9 mouse cellular contexts compared by ENCODE assay signal in genomic region chr4:140744654-140745053, GRCm38 (mm10). TPM values are rescaled to one million over a fixed set of nuclear protein-coding genes. Genes with fewer than 3 reads are reported as not detected.
DNase-seq lines count a peak whose midpoint lies in the region; ATAC-seq and TF ChIP-seq lines count a peak whose summit lies in the region.
"Had no signal": no experiment of that assay in that cellular context is flagged by ENCODE, and none has a peak within 500 bp of the region (broad histone marks: within the 10 kb centered on the region; RNA-seq: fewer than 3 reads in every experiment).

No protein-coding gene starts in this region.

- DNase-seq in ES-CJ7 (ENCODE audit: low read depth, low spot score) = peak; percentile 84
- DNase-seq in brain, adult 2 months (ENCODE audit: low read depth, low spot score) = peak; percentile 74
- DNase-seq in frontal cortex, postnatal 36 days (ENCODE audit: low spot score in 2 of 2) = peak; percentile 54 to 64
- peak; percentile 19 for DNase-seq in liver, adult 2 months (ENCODE audit: extremely low read depth, low read depth, low spot score)
- peak; percentile 22 for DNase-seq in skeletal muscle tissue, adult 2 months (ENCODE audit: low read depth, low spot score)

- H3K36me3 ChIP-seq in intestine, postnatal 0 days (ENCODE audit: control insufficient read depth, insufficient read depth) = no peaks in the 10 kb centered on the region
- H3K36me3 ChIP-seq in intestine, embryonic 16.5 days (ENCODE audit: control insufficient read depth, insufficient read depth, low read length) = no peaks in the 10 kb centered on the region
- no peaks in the 10 kb centered on the region for H3K36me3 ChIP-seq in liver, adult 2 months (ENCODE audit: control insufficient read depth, insufficient read depth, low read length)
- no peaks in the 10 kb centered on the region for H3K36me3 ChIP-seq in midbrain, embryonic 15.5 days (replicated peaks)

- 23% methylated on average over 3 of the region's 3 CpGs for WGBS in intestine, postnatal 0 days
- WGBS in intestine, embryonic 16.5 days = 14% methylated on average over 3 of the region's 3 CpGs
- WGBS in liver, adult 2 months = 12% methylated on average over 3 of the region's 3 CpGs
- WGBS in midbrain, embryonic 15.5 days = 27% methylated on average over 3 of the region's 3 CpGs

- TF ChIP-seq POLR2A in liver, adult 2 months (IDR thresholded peaks at IDR 0.05; ENCODE audit: extremely low read depth, insufficient read depth, low read length) = no peak

- H3K79me2 ChIP-seq in liver, adult 2 months (ENCODE audit: control insufficient read depth, insufficient read depth, low read length) = no peaks in the 10 kb centered on the region

- H3K4me3 ChIP-seq in intestine, postnatal 0 days (ENCODE audit: low read depth, low read length) = no peak overlapping the region
- H3K4me3 ChIP-seq in intestine, embryonic 16.5 days (ENCODE audit: low read length) = no peak overlapping the region
- no peak overlapping the region for H3K4me3 ChIP-seq in liver, adult 2 months (ENCODE audit: insufficient read depth, low read depth, low read length)
- no peak overlapping the region for H3K4me3 ChIP-seq in midbrain, embryonic 15.5 days

- no peak overlapping the region for H3K4me2 ChIP-seq in intestine, postnatal 0 days (replicated peaks; ENCODE audit: low read depth)
- H3K4me2 ChIP-seq in intestine, embryonic 16.5 days (ENCODE audit: low read depth, low read length) = no peak overlapping the region
- no peak overlapping the region for H3K4me2 ChIP-seq in midbrain, embryonic 15.5 days

- H3K9me3 ChIP-seq in intestine, postnatal 0 days (ENCODE audit: control insufficient read depth) = no peaks in the 10 kb centered on the region
- H3K9me3 ChIP-seq in intestine, embryonic 16.5 days (ENCODE audit: control insufficient read depth, low read length) = no peaks in the 10 kb centered on the region
- no peaks in the 10 kb centered on the region for H3K9me3 ChIP-seq in midbrain, embryonic 15.5 days

- H3K27ac ChIP-seq in intestine, postnatal 0 days (ENCODE audit: low read depth, low read length) = no peak overlapping the region
- no peak overlapping the region for H3K27ac ChIP-seq in intestine, embryonic 16.5 days (ENCODE audit: low read length)
- H3K27ac ChIP-seq in liver, adult 2 months (replicated peaks; ENCODE audit: insufficient read depth, low read depth, low read length) = no peak overlapping the region
- H3K27ac ChIP-seq in midbrain, embryonic 15.5 days = no peak overlapping the region
- H3K27ac ChIP-seq: macrophage had no signal

- no peaks in the 10 kb centered on the region for H3K4me1 ChIP-seq in intestine, postnatal 0 days (replicated peaks; ENCODE audit: control insufficient read depth, insufficient read depth, low read length)
- peaks cover 5% of the 10 kb centered on the region; the same call in 1 of the 2 replicates for H3K4me1 ChIP-seq in intestine, embryonic 16.5 days (ENCODE audit: control insufficient read depth, insufficient read depth, low read length)
- no peaks in the 10 kb centered on the region for H3K4me1 ChIP-seq in liver, adult 2 months (ENCODE audit: control insufficient read depth, insufficient read depth, low read length)
- H3K4me1 ChIP-seq in midbrain, embryonic 15.5 days = no peaks in the 10 kb centered on the region

- H3K9ac ChIP-seq in intestine, postnatal 0 days (ENCODE audit: low read depth, low read length) = no peak overlapping the region
- H3K9ac ChIP-seq in intestine, embryonic 16.5 days (ENCODE audit: low read depth, low read length) = no peak overlapping the region
- H3K9ac ChIP-seq in liver, adult 2 months (ENCODE audit: low read depth, low read length) = no peak overlapping the region
- no peak overlapping the region for H3K9ac ChIP-seq in midbrain, embryonic 15.5 days

- TF ChIP-seq CTCF in intestine, postnatal 0 days (IDR thresholded peaks at IDR 0.05; ENCODE audit: low read depth) = peak; percentile 84
- TF ChIP-seq CTCF in liver, adult 2 months (IDR thresholded peaks at IDR 0.05; ENCODE audit: low read depth, low read length) = peak; percentile 88

- H3K27me3 ChIP-seq in intestine, postnatal 0 days (replicated peaks; ENCODE audit: control insufficient read depth, insufficient read depth, low read length) = no peaks in the 10 kb centered on the region
- no peaks in the 10 kb centered on the region for H3K27me3 ChIP-seq in intestine, embryonic 16.5 days (replicated peaks; ENCODE audit: control insufficient read depth, insufficient read depth, low read length)
- no peaks in the 10 kb centered on the region for H3K27me3 ChIP-seq in liver, adult 2 months (ENCODE audit: control insufficient read depth, insufficient read depth, low read length)
- no peaks in the 10 kb centered on the region for H3K27me3 ChIP-seq in midbrain, embryonic 15.5 days (replicated peaks)

- ATAC-seq in intestine, postnatal 0 days = no peak
- ATAC-seq in intestine, embryonic 16.5 days = no peak
- ATAC-seq in midbrain, embryonic 15.5 days (replicated peaks) = no peak

RNA-seq across cellular contexts. Expression of gene Padi6, which starts 2.2 kb away (rescaled TPM):
- polyA plus RNA-seq in intestine, postnatal 0 days (2015; fragmentation: Nextera tagmentation; extraction: Ambion mirVana) = not detected in 2 replicates
- polyA plus RNA-seq in intestine, embryonic 16.5 days (2015; fragmentation: Nextera tagmentation; extraction: Ambion mirVana) = 0.07 TPM in 2 replicates
- total RNA-seq in liver, adult 2 months (2014; rRNA removed) = not detected in 2 replicates
- polyA plus RNA-seq in liver, adult 2 months (2012; rRNA removed) = not detected in 2 replicates
- polyA plus RNA-seq in midbrain, embryonic 15.5 days (2015; fragmentation: Nextera tagmentation; extraction: Ambion mirVana) = 0.12 TPM in 1 of 2 replicates, not detected in the other
- polyA plus RNA-seq: macrophage had no signal

RNA-seq across cellular contexts. Expression of gene Padi4, which starts 29.4 kb away (rescaled TPM):
- 5.4 and 5.5 TPM in 2 replicates for polyA plus RNA-seq in intestine, postnatal 0 days (2015; fragmentation: Nextera tagmentation; extraction: Ambion mirVana)
- 4.4 and 5.9 TPM in 2 replicates for polyA plus RNA-seq in intestine, embryonic 16.5 days (2015; fragmentation: Nextera tagmentation; extraction: Ambion mirVana)
- 0.09 TPM in 1 of 2 replicates, not detected in the other for total RNA-seq in liver, adult 2 months (2014; rRNA removed)
- polyA plus RNA-seq in liver, adult 2 months (2012; rRNA removed) = 0.12 and 0.20 TPM in 2 replicates
- polyA plus RNA-seq in midbrain, embryonic 15.5 days (2015; fragmentation: Nextera tagmentation; extraction: Ambion mirVana) = 0.11 and 0.19 TPM in 2 replicates

RNA-seq across cellular contexts. Expression of gene Rcc2, which starts 44.3 kb away (rescaled TPM):
- 14.6 and 15.6 TPM in 2 replicates for polyA plus RNA-seq in intestine, postnatal 0 days (2015; fragmentation: Nextera tagmentation; extraction: Ambion mirVana)
- polyA plus RNA-seq in intestine, embryonic 16.5 days (2015; fragmentation: Nextera tagmentation; extraction: Ambion mirVana) = 12.6 and 13.7 TPM in 2 replicates
- 5.3 and 7.2 TPM in 2 replicates for total RNA-seq in liver, adult 2 months (2014; rRNA removed)
- polyA plus RNA-seq in liver, adult 2 months (2012; rRNA removed) = 14.3 and 16.3 TPM in 2 replicates
- 28.1 and 34.9 TPM in 2 replicates for polyA plus RNA-seq in midbrain, embryonic 15.5 days (2015; fragmentation: Nextera tagmentation; extraction: Ambion mirVana)

Comparison
In these comparisons a context has a peak if more than half of its experiments do, and no peak if none do; other contexts are left out.
1. DNase-seq: peak in every context shown above with its lines; median percentile 84 in ES-CJ7; 74 in brain, adult 2 months; 59 in frontal cortex, postnatal 36 days; 22 in skeletal muscle tissue, adult 2 months; 19 in liver, adult 2 months.